Mouse (Mus musculus) brain, adult 2 months (tissue): ENCODE data around the gene Sec11a.

Experiments used
- DNase-seq: peaks from one replicate; pipeline ENCODE4 v3.0.0; 2011; ENCODE audit warnings: low read depth, low spot score

Gene Sec11a

DNA sequence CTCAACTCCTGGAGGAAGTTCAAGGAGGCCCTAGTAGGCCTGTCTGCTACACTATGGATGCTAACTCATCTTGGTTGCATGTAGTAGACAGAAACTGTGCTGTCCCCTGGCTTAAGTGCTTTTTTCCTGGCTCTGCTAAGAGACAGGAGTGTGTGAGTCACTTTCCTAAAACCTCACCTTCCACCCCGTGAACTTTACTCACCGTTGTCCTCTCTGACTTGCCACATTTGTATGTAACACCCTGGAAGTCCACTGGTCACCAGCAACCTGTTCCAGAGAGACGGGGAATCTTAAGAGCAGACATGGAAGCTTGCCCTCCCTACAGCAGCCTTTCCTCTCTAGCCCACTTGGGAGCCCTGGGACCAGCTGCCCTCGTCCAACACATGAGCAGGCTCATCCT lies 49.9 kb downstream of the Sec11a start:
- DNase-seq, result no peak

DNA sequence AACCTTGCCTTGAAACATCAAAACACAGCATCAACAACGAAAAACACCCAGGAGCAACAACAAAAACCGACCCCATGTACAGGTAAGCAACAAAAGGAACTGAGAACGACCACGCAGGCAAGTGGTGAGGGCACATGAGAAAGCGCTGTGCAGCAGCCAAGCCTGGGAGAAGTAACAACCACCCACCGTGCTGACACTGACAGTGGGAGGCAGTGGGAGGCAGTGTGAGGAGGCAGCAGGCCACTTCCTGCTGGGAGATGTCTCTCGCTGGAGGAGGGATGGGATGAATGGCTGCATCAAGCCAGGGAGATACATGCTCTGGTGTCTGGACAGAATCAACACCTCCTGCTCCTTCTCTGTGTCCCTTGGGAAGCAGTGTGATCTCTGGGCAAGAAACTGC lies 50.4 kb downstream of the Sec11a start:
- DNase-seq, result peak; percentile 47

DNA sequence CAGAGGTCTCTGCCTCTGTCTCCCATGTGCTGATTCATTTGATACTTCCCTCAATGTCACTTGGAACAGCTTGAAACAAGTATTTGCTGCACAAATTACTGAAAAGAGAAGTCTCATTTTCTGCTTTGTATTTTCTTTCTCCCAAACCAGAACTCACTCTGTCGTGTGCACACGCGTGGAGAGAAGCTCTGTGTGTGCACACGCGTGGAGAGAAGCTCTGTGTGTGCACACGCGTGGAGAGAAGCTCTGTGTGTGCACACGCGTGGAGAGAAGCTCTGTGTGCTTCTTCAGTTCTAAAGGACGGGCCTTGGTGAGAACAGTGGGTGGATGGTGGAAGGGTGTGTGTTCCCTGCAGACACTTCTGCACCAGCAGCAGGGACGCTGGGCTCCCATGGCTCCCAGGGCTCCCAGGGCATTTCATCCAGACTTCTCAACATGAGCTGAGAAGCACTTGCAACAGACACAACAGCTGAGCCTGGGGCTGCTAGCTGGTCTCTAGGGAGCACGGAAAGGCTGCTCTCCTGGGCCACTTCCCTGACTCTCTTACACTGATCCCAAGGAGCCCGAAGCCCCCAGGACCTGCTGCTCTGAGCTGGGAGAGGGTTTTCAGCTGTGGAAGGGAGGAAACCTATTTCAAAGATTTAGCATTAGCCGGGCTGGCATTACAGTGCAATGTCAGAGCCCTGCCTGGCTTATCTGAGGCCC lies 52.6 kb downstream of the Sec11a start:
- DNase-seq, result no peak

DNA sequence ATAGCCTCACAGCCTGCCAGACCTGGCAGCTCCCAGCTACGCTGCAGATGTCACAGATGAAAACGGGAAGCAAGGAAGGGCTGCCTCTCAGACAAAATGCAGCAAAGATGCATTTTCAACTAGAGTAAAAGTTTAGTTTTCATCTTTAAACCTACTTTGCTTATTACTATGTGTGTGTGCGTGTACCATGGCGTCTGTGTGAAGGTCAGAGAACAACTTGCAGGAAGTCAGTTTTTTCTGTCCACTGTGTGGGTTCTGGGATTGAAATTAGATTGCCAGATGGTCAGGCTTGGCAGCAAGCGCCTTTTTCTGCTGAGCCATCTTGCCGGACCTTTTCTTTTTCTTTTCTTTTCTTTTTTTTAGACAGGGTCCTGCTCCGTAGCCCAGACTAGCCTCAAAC lies 53.4 kb downstream of the Sec11a start:
- peak; percentile 88 for DNase-seq

DNA sequence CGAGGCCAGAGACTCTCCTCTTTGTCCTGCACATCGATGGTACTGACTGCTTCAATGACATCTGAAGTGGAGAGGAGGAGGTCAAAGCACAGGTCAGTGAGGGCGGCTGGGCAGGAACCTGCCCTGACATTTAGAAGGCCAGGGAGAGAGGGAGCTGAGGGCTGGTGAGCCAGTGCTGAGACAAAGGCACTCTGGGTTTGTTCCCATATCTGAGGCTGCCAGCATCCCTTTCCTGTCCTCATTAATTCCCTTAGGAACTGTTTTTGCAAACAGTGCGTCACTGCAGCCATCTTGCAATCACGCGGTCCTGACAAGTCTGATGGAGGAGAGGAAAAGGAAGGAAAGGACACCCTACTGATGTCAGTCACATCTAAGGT lies 53.8 kb downstream of the Sec11a start:
- DNase-seq, result peak; percentile 75

DNA sequence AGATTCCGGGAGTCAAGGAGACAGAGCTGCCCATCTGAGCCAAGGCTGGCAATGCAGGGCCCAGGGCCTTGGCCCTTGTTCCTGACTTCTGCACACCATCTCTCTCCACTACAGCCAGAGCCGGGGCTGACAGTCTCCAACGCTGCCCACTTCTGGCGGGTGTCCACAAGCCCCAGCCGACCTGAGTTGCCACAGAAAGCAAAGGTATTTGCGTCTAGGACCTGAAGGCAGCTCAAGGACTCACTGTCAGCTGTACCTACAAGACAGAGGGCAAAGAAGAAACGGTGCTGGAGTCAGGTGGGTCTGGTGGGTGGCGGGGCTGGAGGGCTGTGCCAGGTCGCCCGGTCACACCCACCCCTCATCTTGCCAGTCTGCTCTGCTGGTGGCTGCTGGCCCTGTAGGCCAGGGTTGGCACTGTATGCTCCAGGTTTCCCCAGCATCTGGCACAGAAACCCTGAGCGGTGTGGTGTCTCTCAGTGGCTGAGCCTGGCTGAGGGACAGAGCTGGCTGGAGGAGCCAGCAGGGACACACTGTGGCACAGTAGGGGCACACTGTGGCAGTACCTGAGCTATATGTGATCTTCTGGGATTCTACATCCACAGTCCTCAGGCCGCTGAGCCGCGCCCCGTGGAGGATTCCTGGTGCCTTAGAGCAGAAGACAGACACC lies 54.4 kb downstream of the Sec11a start:
- peak; percentile 69 for DNase-seq

DNA sequence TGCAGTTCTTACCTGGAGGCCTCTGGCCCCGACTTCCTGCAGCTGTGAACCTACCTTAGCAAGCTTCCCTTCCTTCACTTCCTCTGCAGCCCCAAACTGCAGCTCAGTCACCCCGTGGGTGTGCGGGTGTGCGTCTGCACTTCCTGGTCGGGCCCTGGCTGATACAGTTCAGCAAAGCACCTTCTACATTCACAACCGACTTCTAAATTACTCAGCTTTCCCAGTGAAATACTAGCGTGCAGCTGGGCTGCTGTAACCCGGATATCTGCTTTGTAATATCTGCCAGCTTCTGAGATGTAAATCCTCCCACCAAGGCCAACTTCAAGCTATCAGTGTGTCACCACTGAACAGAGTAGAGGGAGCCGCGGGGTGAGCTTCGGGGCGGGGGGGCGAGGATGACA lies 57.7 kb downstream of the Sec11a start:
- DNase-seq, result peak; percentile 59

DNA sequence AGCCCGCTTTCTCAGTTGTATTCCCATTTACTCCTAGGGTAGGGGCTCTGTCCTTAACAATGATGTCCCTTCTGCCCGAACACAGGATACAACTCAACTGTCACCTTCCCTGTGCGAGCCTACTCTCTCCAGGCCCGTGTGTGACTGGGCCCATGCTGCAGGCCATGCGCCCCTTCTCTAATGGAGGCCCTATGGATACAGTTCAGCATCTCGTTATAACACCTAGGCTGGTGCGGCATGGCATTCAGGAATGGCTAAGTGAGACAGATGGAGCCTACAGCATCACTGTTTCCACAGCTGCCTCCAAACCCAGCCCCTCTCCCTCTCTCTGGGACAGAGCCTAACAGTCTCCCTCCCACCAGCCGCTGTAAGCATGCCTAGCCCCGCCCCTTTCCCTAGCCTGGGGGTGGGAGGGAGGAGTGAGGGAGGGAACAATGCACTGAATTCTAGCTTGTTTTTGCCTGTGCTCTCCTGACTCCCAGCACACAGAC lies 58.5 kb downstream of the Sec11a start:
- peak; percentile 84 for DNase-seq

DNA sequence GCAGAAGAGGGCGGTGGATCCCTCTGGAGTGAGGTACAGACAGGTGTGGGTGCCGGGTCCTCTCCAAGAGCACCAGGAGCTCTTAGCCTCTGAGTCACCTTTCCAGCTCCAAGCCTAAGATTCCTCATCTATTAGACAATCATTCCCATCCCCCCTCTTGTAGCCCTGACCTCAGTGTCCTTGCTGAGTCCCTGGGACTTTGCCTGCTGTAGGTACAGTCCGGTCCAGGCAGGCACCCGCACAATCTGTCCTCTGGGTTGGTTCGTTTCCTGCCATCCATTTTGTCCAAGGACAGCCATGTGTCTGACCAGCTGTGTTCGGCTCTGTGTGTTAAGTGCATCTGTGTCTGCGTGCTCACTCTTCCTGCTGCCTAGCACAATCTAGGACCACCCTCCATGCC lies 59.0 kb downstream of the Sec11a start:
- no peak for DNase-seq

DNA sequence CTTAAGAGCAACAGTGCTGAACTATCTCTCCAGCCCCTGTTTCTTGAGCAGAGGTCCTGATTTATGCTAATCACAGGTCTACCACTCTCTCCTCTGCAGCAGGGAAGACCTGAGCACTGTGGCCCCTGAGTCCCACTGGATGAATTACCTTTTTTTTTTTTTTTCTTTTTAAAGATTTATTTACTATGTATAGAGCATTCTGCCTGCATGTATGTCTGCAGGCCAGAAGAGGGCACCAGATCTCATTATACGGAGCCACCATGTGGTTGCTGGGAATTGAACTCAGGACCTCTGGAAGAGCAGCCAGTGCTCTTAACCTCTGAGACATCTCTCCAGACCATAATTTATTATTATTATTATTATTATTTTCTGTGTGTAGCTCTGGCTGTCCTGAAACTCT lies 61.9 kb downstream of the Sec11a start:
- no peak for DNase-seq

DNA sequence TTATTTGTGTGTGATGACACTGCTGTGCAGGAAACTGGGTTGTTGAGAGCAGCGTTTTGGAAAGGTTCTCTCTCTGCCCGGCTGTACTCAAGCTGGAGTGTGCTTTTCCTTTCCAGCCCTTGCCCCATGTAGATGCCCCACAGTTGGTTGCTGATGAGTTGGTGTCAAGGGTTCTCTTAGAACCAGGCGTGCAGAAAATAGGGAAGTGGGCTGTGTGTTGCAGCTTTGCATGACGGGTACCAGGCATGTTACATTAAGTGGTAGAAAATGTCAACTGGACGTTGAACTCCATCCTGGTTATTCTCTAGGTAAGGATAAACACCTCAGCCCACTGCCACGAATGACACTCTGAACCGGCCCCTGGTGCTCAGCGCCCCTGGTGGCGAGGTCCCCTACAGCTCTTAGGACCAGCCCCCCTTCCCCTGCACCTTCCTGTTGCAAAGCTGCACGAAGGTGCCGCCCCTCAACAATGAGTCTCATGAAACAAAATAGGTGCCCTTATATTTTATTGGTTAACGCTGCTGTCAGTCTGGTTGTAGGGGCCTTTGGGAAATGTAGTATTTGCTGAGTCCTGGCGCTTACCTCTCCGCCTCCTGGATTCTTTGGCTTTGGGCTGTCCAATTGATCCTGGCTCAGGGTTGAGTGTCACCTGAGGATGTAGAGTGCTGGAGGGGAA lies 64.6 kb downstream of the Sec11a start:
- DNase-seq, result peak; percentile 97

DNA sequence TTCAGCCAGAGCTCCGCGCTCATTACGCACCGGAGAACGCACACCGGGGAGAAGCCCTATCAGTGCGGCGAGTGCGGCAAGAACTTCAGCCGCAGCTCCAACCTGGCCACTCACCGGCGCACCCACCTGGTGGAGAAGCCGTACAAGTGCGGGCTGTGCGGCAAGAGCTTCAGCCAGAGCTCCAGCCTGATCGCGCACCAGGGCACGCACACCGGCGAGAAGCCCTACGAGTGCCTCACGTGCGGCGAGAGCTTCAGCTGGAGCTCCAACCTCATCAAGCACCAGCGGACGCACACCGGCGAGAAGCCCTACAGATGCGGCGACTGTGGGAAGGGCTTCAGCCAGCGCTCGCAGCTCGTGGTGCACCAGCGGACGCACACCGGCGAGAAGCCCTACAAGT lies 71.9 kb downstream of the Sec11a start:
- DNase-seq, result no peak

DNA sequence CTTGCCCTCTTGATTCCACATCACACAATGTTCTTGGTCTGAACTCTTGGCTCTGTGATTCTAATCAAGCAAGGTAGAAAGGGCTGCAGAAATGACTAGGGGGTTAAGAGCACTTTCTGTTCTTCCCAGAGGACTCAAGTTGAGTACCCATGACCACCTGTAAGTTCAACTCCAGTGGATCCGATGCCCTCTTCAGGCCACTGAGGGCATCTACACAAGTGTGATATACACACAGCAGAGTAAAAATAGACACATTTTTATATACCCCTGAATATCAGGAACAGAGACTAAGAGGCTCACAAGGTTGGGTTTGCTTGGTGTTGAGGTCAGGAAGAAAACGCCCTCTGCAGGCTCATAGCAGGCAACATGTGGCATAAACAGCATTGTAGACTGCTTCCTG lies 73.9 kb downstream of the Sec11a start:
- no peak for DNase-seq

DNA sequence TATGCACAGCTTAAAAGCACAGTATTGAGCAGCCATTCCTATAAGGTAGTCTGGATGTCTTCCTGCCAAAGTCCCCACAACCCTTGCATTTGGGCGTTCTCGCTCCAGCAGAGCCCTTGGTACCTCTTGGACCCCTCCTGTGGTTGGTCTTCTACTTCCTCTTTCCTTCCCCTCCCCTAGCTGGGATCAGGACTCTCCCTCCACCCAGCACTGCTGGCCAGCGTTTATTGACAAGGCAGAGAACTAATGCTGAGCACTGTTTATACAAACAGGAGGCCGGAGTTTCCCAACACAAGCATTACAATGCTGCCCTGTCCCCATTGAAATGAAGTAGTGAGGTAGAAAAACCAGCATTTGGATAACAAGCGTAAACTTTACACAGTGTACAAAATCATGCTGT lies 74.5 kb downstream of the Sec11a start:
- DNase-seq, result no peak

DNA sequence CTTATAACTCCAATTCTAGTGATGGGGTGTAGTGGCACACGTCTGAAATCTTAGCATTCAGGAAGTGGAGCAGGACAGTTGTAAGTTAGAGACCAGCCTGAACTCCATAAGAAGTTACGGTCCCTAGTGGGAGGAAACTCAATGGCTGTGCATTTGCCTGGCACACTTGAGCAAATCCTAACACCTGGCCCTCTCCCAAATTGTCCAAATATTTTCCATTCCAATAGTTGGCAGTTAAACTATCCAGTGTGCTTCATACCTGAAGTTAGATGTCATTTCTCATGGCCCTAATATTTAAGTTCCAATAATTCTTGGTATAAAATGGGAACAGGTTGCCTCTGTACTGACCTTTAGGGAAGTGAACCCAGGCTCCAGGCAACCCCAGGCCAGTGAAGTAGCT lies 78.9 kb downstream of the Sec11a start:
- no peak for DNase-seq

DNA sequence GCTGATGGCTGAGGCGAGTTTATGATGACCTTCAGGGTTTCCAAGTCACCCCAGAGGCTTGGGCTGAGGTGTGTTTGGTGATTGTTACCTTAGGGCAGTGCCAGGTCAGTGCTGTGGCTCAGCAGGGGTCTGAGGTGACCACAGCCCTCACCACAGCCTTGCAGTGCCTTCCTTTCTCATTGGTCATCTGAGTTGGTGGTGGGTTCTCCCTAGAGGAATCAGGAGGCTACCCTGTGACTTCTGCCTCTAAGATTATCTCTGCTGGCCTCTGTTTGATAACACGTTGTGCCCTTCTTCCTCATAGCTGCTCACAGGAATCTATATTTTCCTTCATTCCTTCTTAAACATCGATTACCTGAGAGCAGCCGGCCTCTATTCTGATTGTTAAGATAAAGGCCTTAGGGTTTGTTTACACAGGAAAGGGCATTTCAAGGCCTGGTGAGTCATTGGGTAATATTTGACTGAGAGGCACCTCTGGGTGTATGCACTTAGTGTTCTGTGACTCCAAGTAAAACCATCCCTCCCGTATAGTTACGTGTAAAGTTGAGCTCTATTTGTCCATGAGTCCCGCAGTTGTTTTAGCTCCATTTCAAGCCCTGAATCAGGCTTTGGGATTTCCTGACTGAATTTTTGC lies 80.9 kb downstream of the Sec11a start:
- DNase-seq, result no peak

DNA sequence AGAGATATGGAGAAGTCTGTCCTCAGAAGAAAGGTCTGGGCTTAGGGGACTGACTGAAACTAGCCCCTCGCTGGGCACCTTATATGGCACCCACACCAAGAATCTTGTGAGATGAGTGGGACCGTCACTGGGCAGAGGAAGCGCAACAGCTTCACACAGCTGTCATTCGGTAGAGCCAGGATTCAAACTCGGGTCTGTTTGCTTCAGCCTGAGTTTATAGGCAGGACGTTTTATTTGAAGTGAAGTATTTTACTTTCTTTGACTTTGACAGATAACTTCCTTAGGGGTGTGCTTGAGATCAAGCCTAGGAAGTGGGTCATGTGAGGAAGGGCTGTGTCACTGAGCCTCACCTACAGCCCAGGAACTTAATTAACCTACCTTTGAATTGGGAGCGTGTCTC lies 82.1 kb downstream of the Sec11a start:
- DNase-seq, result no peak

DNA sequence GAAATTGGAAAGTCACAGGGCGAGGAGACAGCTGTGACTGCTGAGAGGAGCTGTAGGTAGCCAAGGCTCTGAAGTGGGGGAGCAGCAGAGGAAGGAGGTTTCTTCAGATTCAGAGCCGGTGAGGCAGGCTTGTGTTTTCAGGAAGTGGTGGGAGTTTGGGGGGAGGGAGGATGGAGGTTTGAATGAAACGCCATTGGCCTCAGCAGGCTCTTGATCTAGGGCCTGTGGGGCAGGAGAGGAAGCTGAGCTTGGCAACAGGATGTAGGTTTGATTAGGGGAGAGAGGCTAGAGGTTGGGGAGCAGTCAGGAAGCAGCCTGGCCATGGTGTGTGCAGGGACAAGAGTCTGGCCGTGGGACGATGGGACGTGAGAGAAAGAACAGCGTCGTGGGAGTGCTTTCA lies 82.7 kb downstream of the Sec11a start:
- DNase-seq, result peak; percentile 75

DNA sequence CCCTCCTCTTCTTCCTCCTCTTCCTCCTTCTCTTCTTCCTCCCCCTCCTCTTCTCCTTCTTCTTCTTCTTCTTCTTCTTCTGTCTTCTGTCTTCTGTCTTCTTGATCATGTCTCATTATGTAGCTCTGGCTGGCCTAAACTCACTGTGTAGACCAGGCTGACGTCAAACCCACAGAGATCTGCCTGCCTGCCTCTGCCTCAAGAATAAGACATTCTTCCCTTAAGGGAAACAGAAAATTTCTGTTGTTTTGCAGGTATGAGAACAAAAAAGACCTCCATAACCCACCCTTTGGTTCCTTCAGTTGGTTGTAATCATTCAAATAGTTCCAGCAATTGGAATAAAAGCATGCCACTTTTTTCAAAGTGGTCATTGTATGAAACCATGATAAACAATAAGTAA lies 83.4 kb downstream of the Sec11a start:
- no peak for DNase-seq

DNA sequence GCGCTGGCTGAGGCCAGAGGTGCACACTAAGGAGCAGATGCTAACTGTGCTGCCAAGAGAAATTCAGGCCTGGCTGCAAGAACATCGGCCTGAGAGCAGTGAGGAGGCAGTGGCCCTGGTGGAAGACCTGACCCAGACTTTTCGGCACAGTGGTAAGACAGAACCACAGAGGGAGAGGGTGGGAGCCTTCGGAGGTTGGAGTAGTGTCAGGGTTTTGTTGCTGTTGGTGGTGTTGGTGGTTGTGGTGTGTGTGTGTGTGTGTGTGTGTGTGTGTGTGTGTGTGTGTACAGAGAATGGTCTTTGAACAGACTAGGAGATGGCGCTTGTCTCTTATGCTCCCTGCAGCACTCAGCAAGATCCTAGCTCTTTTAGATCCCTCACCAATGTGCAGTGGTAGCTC lies 84.1 kb downstream of the Sec11a start:
- peak; percentile 48 for DNase-seq

DNA sequence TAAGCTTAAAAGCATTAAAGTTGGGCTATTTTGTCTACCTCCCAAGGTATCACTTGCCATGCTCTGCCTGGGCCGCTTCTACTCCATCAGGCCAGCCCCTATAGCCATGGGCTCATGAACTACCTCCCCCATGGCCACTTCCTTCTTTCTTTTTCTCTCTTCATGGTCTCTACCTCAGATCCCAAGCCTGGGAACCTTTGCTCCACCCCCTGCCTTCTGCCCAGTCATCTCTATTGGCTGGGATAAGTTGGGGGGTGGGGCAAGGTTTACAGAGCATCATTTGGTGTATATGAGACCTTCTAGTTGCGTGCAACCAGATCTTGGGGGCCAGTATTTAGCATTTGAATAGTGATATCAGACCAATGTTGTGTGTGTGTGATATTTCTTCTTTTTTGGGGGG lies 85.1 kb downstream of the Sec11a start:
- DNase-seq, result no peak

DNA sequence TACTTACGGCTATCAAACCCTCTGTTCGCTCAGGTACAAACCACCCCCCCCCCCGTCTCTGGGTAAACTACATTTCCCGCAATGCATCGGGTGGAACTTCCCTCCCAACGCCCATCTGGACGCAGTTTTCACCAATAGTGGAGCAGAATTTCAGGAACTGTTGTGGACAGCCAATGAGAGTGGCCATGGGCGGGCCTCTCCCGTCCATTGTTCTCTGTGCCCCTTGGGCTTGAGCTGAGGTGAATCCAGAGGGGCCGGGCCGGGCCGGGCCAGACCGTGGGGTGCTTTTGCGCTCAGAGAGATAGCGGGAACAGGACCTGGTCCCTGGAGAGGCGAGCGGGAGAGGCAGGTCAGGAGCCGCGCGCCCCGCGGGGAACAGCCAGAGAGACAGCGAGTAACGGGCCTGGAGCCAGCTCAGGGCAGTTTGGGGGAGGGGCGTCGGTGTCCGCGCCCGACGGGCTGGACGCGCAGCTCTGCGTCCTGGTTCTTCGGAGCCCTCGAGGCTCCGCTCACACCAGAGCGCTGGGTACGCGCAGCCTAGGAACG lies 86.8 kb downstream of the Sec11a start, which contains the start of gene Zscan2:
Gene Zscan2, plus strand, starts transcription at position 192 of the 546 bp plus-strand sequence.
- peak; percentile 98 for DNase-seq
